Mouse (Mus musculus) adrenal gland, adult 2 months (tissue): ENCODE data around the gene Ilf2. TPM values are rescaled to one million over a fixed set of nuclear protein-coding genes. Genes with fewer than 3 reads are reported as not detected.

Experiments used
- DNase-seq: peaks from one replicate; pipeline ENCODE4 v3.0.0; 2021
- polyA plus RNA-seq: library from polyadenylated mRNA; depleted of rRNA; stranded (reverse); fragments of >200 nt; gene quantifications from 2 replicates; pipeline ENCODE4 v1.2.3, GENCODE M21; 2012
- total RNA-seq, 2 experiments: library from RNA; stranded (reverse); gene quantifications; 2 replicates each; pipeline ENCODE4 v1.2.3; 2021

Ilf2 gene
- total and polyA plus RNA-seq, 3 experiments = 10.2 to 54.4 (median 52.3) TPM

GRCm38 (mm10) chr3:90508950-90509746 is 33.2 kb downstream of the Ilf2 start, which contains the start of gene Chtop:
TSS of gene Chtop (minus strand) at chr3:90509498.
- peak; percentile 99 for DNase-seq

GRCm38 (mm10) chr3:90509747-90510123 is 33.8 kb downstream of the Ilf2 start:
- no peak for DNase-seq

GRCm38 (mm10) chr3:90512276-90512675 is 36.4 kb downstream of the Ilf2 start:
- DNase-seq = no peak

GRCm38 (mm10) chr3:90512948-90513642 is 37.2 kb downstream of the Ilf2 start:
- no peak for DNase-seq

GRCm38 (mm10) chr3:90513796-90514590 is 38.1 kb downstream of the Ilf2 start, which contains the start of the genes S100a1 and S100a13:
TSS of gene S100a1 (minus strand) at chr3:90514392.
TSS of gene S100a13 (plus strand) at chr3:90514435.
- peak; percentile 90 for DNase-seq

- peak; percentile 87 for DNase-seq
Observed at GRCm38 (mm10) chr3:90514691-90515090, 38.8 kb downstream of the Ilf2 start.

- DNase-seq = peak; percentile 61
Observed at GRCm38 (mm10) chr3:90515242-90515641, 39.3 kb downstream of the Ilf2 start.

GRCm38 (mm10) chr3:90515789-90516188 is 39.9 kb downstream of the Ilf2 start:
- DNase-seq = no peak

- DNase-seq = no peak
Observed at GRCm38 (mm10) chr3:90517711-90518110, 41.8 kb downstream of the Ilf2 start.

- DNase-seq = peak; percentile 55
Observed at GRCm38 (mm10) chr3:90525421-90525820, 49.5 kb downstream of the Ilf2 start.

- DNase-seq = no peak
Observed at GRCm38 (mm10) chr3:90526076-90526475, 50.1 kb downstream of the Ilf2 start.

GRCm38 (mm10) chr3:90526580-90526979 is 50.7 kb downstream of the Ilf2 start, which contains the start of gene S100a14:
TSS of gene S100a14 (plus strand) at chr3:90526856.
- no peak for DNase-seq

- no peak for DNase-seq
Observed at GRCm38 (mm10) chr3:90527291-90527873, 51.5 kb downstream of the Ilf2 start.

- DNase-seq = no peak
Observed at GRCm38 (mm10) chr3:90531713-90532112, 55.8 kb downstream of the Ilf2 start.

- no peak for DNase-seq
Observed at GRCm38 (mm10) chr3:90535446-90535845, 59.5 kb downstream of the Ilf2 start.

- DNase-seq = peak; percentile 90
Observed at GRCm38 (mm10) chr3:90537141-90537904, 61.4 kb downstream of the Ilf2 start, which contains the start of gene S100a16. TSS of gene S100a16 (plus strand) at chr3:90537254.

GRCm38 (mm10) chr3:90537905-90538296 is 62.0 kb downstream of the Ilf2 start:
- no peak for DNase-seq
